Mouse (Mus musculus) thymus, postnatal 4 days (tissue): ENCODE measurements at regions not wholly inside any gene's neighbourhood (a gene's known extent, or its start where the extent isn't known, plus 50 kb on each side); places are given as distances from the start of the nearest gene placed in this dataset.

Experiments used
- DNase-seq: peaks from one replicate; pipeline ENCODE4 v3.0.0; 2021

DNA sequence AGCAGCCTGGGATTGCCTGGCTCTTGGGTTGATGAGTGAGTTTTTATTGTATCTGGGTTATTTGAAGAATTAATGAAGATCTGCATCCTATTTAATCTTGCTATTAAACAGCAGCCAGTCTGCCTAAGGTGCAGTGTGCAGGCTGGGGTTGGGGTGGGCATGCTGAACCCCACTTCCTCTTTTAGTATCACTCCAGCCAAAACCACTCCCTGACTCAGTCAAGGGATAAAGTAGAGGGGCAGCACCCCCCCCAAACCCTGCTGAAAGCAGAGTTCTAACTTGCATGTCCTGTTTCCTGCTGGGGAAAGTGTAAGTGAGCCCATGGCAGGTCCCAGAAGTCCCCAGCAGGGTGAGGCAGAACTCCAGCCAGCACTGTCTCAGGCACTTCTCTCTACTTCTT is 292.7 kb upstream of the Rtl1 start:
- DNase-seq, result no peak

GRCm38 (mm10) chr12:109893657-109894056 is 293.5 kb upstream of the Rtl1 start:
- DNase-seq, result no peak

GRCm38 (mm10) chr12:109895389-109895788 is 295.3 kb upstream of the Rtl1 start:
- DNase-seq, result no peak

DNA sequence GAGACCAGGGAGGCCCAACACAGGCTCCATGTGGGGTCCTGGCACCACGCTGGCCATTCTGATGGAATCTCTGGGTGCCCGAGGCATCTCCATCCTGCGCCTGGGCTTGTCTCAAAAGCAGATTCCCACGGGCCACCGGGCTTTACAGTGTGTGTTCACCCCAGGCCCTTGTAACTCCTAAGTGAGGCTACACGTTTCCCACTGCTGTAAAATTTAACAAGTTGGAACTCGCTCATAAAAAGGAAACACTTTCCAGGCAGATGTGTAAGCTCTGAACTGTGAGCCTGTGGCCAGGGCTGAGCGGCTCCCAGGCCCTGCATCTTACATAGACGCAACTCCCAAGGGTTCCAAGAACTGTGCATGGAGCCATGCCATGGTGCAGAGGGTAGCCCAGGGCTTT is 296.3 kb upstream of the Rtl1 start:
- no peak for DNase-seq

DNA sequence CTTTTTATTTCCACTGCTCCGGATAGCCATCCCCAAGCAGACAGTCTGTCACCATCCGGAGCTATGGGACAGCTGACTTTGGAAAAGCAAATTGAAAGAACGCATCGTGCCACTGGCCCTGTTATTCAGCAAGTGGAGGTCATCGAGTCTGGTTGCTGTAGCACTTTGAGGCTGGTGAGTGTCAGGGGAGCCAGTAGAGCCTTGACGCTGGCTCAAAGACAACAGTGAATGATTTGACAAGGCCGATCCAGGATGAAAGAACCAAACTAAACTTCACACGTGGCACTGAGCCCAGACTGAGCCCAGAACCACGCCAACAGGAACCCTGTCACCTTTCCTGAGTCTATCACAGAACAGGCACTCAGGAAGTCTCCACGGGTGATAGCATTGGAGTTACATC is 296.8 kb upstream of the Rtl1 start:
- no peak for DNase-seq

- DNase-seq, result no peak
These were observed 297.8 kb upstream of the Rtl1 start for GRCm38 (mm10) chr12:109897861-109898385.

DNA sequence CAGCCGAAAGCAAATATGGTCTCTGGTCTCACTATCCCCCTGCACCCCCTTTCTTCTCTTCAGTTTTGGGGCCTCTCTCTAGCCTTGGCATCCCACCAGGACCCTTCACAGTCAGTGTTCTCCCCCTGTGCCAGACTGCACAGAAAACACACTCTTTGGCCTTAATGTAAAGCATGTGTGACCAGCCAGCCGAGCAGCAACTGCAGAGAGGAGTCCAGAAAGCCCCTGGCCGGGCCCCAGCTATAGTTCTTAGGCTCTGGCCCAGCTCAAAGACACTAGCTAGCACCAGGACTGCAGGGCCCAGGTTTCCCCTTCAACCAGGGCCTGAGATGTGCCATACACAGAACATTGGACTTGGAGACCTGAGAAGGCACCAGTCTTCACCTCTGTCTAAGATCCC is 299.3 kb upstream of the Rtl1 start:
- DNase-seq, result no peak

DNA sequence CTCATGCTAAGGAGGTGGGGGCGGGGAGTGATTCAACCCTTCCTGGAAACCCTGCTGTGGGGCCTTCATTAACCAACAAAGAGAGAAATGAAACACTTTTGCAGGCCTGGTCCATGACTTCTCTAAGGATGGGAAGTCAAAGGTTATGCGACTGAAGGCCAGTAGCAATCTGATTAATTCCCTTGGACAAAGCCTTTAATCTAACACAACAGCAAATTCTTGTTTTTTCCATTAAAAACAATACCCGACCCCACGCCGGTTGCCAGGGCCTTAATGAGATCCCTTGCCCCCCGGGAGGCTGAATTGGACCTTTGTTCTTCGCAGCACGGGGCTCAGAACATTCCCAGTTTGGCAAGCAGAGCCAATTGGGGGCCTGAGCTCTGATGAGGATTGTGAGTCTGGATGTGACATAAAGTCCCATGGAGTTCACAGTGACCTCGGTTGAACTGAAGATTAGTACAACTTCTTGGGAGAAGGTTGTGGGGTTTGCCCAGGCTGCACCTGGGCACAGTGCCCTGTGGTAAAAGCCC is 310.9 kb upstream of the Rtl1 start:
- no peak for DNase-seq

- DNase-seq, result no peak
These were observed 311.4 kb upstream of the Rtl1 start for GRCm38 (mm10) chr12:109911506-109911905.

DNA sequence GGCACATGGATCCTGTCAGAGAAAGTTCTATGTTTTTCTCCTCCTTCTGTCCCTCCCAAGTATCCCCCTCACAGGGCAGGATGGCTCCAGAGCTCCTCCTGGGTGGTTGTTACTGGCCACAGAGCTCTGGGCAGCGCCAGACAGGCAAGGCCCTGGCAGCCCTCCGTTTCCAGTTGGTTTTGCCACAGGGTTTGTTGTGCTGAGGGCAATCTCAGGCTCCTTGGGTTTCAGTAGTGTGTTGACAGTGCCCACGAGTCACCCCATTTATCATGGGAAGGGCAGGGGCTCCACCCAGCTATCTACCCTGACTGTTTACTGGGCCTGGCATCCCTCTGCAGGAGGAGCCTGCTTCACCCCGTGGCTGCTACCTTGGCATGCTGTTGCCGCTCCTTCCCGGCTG is 317.6 kb upstream of the Rtl1 start:
- no peak for DNase-seq

DNA sequence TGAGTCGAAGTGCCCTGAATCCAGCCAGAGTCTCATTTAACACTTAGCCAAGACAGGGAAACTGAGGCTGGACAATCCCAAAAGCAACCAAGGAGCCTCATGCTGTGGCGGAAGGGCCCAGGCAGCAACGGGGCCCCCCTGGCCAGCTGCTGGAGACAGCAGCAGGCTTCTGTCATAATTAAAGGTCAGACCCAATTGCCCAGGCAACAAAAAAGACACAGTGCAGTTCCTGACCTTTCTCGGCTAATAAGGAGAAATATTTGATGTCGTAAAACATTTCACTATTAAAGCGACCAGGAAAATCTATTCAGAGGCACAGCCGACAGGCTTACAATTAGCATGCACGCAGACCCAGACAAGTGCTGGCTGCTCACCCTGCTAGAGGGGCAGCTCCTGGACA is 318.8 kb upstream of the Rtl1 start:
- DNase-seq, result no peak

DNA sequence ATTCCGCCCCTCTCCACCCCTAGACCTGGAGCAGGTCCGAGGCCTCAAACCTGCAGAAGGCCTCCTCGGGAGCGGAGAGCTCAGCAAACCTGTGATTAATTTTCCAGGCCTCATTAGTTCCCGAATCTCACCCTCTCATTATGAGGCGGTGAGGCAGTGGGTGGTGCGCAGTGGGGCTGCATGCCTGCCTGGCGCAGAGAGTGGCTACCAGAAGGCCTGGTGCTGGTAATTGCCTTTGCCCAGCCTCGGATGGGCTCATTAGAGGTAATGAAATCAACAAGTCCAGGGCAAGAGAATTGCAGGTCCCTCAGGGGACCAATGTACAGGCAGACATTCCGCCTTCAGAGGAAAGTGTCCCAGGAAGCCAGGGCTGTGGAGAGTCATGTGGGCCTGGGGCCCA is 322.0 kb upstream of the Rtl1 start:
- DNase-seq, result no peak

DNA sequence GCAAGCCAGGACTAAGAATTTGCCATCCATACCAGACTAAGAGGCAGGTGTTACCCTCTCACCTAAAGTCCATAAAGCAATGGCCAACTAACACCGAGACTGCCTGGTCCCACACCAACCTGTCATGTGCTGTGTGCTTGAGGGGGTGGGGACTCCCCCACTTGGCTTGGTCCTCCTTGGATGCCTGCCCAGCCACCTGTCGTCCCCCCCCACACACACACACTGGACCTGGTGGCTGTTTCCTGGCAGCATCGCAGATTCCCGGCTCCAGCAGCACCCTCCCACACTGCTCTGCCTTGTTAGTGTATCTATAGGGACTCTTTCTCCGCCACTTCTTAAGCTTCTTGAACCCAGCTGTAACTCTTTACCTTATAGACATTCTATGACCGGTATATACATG is 325.7 kb upstream of the Rtl1 start:
- DNase-seq, result no peak

DNA sequence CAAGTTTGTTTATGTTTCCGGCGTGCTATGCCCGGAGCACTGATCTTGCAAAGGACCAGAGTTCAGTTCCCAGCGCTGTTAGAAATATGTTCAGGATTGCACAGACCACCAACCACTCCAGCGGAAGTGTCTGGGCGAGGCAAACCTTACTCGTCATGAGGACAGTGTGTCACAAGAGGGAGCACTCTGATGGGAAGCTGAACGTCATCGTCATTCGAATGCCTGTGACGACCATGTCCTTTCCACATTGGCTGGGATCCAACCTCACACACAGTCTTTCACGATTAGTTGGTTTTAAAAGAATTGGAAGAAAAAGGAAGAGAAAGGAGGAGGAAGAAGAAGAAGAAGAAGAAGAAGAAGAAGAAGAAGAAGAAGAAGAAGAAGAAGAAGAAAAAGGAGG is 326.5 kb upstream of the Rtl1 start:
- DNase-seq, result no peak

DNA sequence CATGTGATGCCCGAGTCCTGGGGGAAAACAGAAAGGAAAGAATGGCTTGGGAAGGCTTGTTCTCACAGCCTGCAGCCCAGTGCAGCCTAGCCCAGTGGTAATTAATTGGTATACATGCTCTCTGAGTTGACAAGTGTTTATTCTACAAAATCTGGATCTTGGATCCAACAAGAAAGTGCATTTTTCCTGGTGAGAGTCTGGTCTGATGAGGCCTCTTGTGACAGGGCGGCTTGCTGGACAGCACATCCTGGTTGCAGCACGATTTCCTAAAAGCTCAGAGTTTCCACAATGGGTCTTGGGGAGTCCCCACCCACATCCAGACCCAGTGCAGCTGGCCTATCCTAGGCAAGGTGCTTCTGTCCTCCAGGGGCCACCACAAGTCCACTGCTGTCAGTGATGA is 332.7 kb upstream of the Dio3 start:
- DNase-seq, result no peak

GRCm38 (mm10) chr12:109946936-109947335 is 331.9 kb upstream of the Dio3 start:
- DNase-seq, result no peak

DNA sequence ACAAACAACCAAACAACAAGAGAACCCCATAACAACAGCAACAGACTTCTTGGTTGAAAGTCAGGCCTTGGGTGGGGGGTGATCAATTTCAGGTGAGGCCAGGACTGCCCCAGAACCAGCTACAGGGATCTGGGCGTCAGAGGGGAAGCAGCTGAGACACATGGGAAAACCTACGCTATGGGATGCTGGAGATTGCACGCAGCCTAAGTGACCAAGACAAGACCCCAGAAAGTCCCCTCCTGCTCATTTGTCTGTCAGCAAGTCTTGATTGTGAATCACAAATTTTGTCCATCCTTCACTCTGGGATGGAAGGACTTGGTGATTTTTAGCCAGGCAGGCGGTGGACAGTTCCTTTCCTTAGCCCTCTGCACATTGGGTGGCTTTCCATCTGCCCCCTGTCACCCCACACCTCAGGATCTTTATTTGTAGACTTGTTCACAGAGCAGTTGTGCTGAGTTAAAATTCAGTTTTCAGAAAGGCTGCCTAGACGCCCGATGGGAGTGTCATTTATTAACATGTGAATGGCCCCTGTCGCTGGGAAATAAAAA is 330.9 kb upstream of the Dio3 start:
- DNase-seq, result no peak

DNA sequence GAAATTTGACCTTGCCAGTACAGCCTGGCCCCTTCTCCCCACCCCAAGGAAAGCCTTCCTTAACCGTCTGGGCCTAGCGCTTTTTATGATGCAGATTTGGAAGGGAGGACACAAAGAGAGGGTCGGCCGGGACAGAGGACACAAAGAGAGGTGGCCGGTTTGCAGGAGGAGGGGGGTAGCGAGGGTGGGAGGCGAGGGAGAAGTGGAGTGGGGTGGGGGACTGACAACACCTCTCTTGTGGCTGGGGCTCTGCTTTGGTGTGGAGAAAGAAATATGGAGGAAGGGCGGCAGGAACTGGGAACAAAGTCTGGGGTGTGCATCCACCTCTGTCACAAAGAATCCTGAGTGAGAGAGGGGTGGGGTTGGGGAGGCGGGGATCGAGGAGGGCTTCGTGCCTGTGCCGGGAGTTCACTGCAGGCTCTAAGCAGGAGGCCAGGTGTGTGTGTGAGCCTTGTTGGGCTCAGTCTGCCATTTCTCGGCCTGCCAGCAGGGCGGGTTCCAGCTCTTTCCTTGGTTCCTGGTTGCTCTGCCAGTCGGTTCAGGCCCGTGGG is 330.4 kb upstream of the Dio3 start:
- peak; percentile 19 for DNase-seq

- DNase-seq, result no peak
These were observed 329.5 kb upstream of the Dio3 start for GRCm38 (mm10) chr12:109949231-109949965.

DNA sequence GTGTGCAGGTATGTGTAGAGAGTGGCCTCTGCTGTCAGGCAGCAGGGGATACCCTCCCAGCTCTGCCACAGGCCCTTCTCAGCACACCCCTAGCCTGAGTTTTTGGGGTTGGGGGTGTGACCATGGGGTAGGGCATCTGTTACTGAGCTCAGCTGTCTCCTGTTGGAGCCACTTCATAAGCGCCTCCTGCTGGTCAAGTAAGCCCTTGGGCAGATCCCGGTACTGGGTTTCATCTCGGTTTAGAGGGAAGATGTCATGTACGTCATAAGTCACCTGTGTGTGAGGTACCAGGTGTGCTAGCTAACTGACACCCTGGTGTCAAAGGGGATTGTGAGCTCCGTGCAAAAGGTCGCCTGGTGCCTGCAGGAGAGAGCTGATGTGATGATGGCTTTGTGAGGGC is 328.2 kb upstream of the Dio3 start:
- DNase-seq, result peak; percentile 17

DNA sequence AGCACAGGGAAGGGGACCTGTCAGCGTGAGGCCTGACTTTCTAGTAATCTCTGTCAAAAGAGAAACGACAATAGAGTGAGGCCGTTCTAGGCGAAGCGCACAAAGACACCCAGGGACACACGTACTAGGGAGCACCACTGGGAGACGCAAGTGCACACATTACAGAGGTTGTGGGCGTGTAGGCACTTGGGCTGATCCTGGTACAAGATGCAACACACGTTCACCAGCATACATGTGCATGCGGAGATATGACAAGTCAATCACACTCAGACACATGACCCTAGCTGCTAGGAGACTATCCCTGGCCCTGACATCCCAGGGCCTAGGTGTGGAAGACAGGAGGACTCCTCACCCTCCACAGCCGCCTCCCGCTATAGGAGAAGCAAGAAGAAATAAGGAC is 327.4 kb upstream of the Dio3 start:
- DNase-seq, result no peak

DNA sequence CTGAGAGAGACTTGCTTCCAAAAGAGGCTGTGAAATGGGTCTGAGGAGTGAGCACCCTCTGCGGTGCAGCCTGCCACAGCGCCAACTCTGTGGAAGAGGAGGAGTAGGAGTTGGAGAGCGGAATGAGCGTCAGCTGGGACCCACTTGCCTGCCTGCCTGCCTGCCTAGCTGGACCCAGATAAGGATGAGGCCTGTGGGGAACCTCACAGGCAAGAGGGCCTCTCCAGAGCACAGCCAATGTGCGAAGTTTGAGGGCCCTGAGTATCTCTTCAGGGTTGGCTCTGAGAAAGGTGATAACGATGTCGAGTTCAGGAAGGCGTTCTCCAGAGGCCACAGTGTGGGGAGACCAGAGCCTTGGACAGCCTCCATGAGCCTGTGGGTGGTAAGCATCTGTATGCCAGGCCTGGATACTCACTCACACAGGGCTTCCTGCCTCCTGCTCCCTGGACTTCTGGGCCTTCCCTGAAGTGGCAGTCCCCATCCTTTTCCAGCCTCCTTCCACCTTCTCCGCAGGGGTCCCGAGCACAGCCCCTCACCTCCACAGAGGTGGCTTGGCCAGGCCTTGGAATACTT is 326.9 kb upstream of the Dio3 start:
- no peak for DNase-seq

DNA sequence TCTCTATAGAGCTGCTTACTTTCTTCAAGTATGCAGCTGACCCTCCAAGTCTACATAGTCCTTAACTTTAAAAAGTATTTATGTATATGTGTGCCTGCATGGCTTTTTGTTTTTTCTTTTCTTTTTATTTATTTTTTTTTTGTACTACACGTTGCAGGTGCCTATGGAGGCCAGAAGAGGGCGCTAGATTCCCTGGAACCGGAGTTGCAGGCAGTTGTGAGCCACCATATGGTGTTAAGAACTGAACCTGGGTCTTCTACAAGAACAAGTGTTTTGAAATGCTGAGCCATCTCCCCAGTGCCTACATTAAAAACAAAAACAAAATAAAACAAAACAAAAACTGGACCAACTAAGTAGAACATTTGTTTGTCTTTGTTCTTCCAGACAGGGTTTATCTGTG is 325.9 kb upstream of the Dio3 start:
- no peak for DNase-seq

DNA sequence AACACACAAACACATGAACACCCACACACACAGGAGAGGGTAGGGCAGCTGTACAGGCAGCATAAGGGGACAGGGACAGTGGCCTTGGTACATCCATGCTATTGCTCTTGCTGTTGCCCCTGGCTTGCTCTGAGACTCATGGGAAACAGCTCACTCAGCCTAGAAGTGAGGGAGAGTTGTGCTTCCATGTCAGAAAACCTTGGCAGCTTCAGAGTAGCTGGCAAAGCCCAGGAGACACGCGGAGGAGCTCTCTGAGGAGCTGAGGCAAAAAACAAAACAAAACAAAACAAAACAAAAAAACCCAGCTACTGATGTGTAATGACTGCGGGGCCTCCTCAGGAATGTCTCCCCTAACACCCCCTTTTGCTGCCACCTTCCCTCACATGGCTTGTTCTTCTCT is 321.6 kb upstream of the Dio3 start:
- DNase-seq, result no peak
